Mouse (Mus musculus): ENCODE results near the gene Klhdc4. TPM values are rescaled to one million over a fixed set of nuclear protein-coding genes. Genes with fewer than 3 reads are reported as not detected.

Klhdc4 gene
- polyA plus RNA-seq (2015; fragmentation: Illumina TruSeq; extraction: RNeasy Lipid Tissue Mini Kit (QIAGEN cat#74804); ENCODE audit: insufficient read depth, low replicate concordance) = 19.6 TPM

GRCm38 (mm10) chr8:121829048-121829776, at the start of gene Klhdc4:
TSS of gene Klhdc4 (minus strand) at chr8:121829569.

Other genes with a start within 250 kb of the Klhdc4 start
- 143 TPM for gene Map1lc3b, start 239.2 kb downstream of the Klhdc4 start, polyA plus RNA-seq (2015; fragmentation: Illumina TruSeq; extraction: RNeasy Lipid Tissue Mini Kit (QIAGEN cat#74804); ENCODE audit: insufficient read depth, low replicate concordance)
- gene Zcchc14, start 176.7 kb downstream of the Klhdc4 start, polyA plus RNA-seq (2015; fragmentation: Illumina TruSeq; extraction: RNeasy Lipid Tissue Mini Kit (QIAGEN cat#74804); ENCODE audit: insufficient read depth, low replicate concordance) = 7.6 TPM
- gene Jph3, start 99.9 kb downstream of the Klhdc4 start, polyA plus RNA-seq (2015; fragmentation: Illumina TruSeq; extraction: RNeasy Lipid Tissue Mini Kit (QIAGEN cat#74804); ENCODE audit: insufficient read depth, low replicate concordance) = not detected
- 14.8 TPM for gene Slc7a5, start 78.1 kb upstream of the Klhdc4 start, polyA plus RNA-seq (2015; fragmentation: Illumina TruSeq; extraction: RNeasy Lipid Tissue Mini Kit (QIAGEN cat#74804); ENCODE audit: insufficient read depth, low replicate concordance)
- not detected for gene Car5a, start 115.3 kb upstream of the Klhdc4 start, polyA plus RNA-seq (2015; fragmentation: Illumina TruSeq; extraction: RNeasy Lipid Tissue Mini Kit (QIAGEN cat#74804); ENCODE audit: insufficient read depth, low replicate concordance)
- 20.6 TPM for gene Banp, start 120.2 kb upstream of the Klhdc4 start, polyA plus RNA-seq (2015; fragmentation: Illumina TruSeq; extraction: RNeasy Lipid Tissue Mini Kit (QIAGEN cat#74804); ENCODE audit: insufficient read depth, low replicate concordance)

Data from spleen, adult 10 weeks (tissue).